Mouse (Mus musculus): ENCODE results near the gene Atp6v0a2.

GRCm38 (mm10) chr5:124618711-124619110 is 9.7 kb upstream of the Atp6v0a2 start:
- TF ChIP-seq GATA1 (IDR thresholded peaks at IDR 0.05; ENCODE audit: borderline replicate concordance, low read length) (no peak), FLI1 (IDR thresholded peaks at IDR 0.05; ENCODE audit: low read length) (no peak)
